Mouse (Mus musculus) cerebellum, adult 2 months (tissue): Measurements from ENCODE around the gene Guk1.

Experiments used
- CTCF ChIP-seq: fragments of 200-500 bp; IDR thresholded peaks from 2 replicates; pipeline ENCODE4 v1.5.1; 2011; ENCODE audit warnings: low read depth, mild to moderate bottlenecking, control low read depth, low read length, moderate library complexity, borderline replicate concordance; ENCODE audit not compliant: insufficient read depth
- POLR2A ChIP-seq: fragments of 200-500 bp; IDR thresholded peaks from 2 replicates; pipeline ENCODE4 v1.6.1; 2011; ENCODE audit warnings: low read length, control low read depth, borderline replicate concordance; ENCODE audit not compliant: insufficient read depth

DNA sequence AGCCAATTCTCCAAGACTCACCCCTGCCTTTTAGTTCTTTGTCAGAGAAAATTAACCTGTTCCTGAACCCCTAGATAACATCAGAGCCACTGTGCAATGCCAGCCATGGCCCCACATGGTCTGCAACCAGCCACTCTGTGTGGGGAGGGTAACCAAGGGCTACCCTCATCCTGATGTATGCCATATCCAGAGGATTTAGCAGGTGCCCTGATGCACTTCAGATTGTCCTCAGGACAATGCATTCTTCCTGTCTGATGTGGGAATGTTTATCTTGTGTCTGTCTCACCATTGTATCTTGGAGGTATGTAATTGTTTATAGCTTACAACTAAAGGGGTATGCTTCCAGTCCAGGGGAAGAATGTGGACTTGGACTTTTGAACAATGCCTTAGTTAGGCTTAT, 4.2 kb upstream of the Guk1 start:
- TF ChIP-seq CTCF: no peak
- TF ChIP-seq POLR2A: no peak
